Mouse (Mus musculus): ENCODE data around the gene Dusp13. TPM values are rescaled to one million over a fixed set of nuclear protein-coding genes. Genes with fewer than 3 reads are reported as not detected.

The Dusp13 gene
- polyA plus RNA-seq (2015; fragmentation: Nextera tagmentation; extraction: Ambion mirVana) = 0.14 and 0.17 TPM in 2 replicates

GRCm38 (mm10) chr14:21750881-21751542 lies at the start of gene Dusp13:
Gene Dusp13 (minus strand): TSS chr14:21751181.
- Histone ChIP-seq H3K4me2 (replicated peaks; ENCODE audit: low read depth, low read length) (peak within 1 kb of the TSS; percentile 71), H3K4me3 (ENCODE audit: low read length) (peak within 1 kb of the TSS; percentile 96), H3K9ac (replicated peaks; ENCODE audit: low read length) (peak within 1 kb of the TSS; percentile 92), H3K9me3 (ENCODE audit: low read length) (no peaks in the 10 kb centered on the region), H3K27me3 (ENCODE audit: insufficient read depth, low read length) (no peaks in the 10 kb centered on the region), H3K36me3 (ENCODE audit: insufficient read depth, low read length) (no peaks in the 10 kb centered on the region), H3K27ac (ENCODE audit: low read length) (peak within 1 kb of the TSS; percentile 78), H3K4me1 (ENCODE audit: insufficient read depth, low read length) (peaks cover 15% of the 10 kb centered on the region)
- peak; percentile 80 for ATAC-seq (ENCODE audit: low FRiP score, low TSS enrichment)
- 0% methylated on average over 26 of the region's 26 CpGs for WGBS

DNA sequence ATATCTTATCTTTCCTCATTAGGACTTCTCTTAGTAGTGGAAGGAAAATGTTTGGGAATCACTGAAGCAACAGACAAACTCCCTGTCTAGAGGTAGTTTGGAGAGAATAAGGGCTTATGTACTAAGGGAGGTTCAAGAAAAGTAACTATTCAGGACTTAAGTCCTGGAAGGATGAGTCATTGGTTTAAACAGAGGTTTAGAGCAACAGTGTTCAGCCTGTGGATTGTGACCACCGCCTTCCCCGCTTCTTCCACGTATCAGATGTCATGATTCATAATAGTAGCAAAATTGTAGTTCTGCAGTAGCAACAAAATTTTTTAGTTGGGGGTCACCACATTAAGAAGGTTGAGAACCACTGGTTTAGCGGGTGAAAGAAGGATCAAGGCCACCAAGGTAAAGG lies 49.7 kb upstream of the Dusp13 start:
- WGBS = 91% methylated on average over 4 of the region's 4 CpGs
- ATAC-seq (ENCODE audit: low FRiP score, low TSS enrichment) = no peak
- Histone ChIP-seq H3K9ac (replicated peaks; ENCODE audit: low read length) (no peak overlapping the region), H3K4me1 (ENCODE audit: insufficient read depth, low read length) (no peaks in the 10 kb centered on the region), H3K4me2 (replicated peaks; ENCODE audit: low read depth, low read length) (no peak overlapping the region), H3K4me3 (ENCODE audit: low read length) (no peak overlapping the region), H3K27me3 (ENCODE audit: insufficient read depth, low read length) (no peaks in the 10 kb centered on the region), H3K9me3 (ENCODE audit: low read length) (no peaks in the 10 kb centered on the region), H3K36me3 (ENCODE audit: insufficient read depth, low read length) (peaks cover 13% of the 10 kb centered on the region), H3K27ac (ENCODE audit: low read length) (no peak overlapping the region)

DNA sequence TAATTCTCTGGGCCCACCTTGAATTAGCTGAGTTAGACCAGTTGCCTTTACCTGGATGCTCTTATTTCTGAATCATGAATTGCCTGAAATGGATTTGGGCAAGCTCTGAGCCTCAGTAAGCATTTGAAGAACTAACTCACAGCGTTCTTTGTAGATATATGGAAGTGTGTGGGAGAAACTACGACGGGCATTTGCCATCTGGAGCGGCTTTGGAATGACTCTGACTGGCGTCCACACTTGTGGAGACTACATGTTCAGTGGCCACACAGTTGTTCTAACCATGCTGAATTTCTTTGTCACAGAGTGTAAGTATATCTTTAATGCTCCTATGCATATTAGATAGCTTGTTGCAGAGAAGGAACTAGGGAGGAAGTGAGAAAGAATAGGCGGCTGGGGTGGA lies 41.3 kb upstream of the Dusp13 start:
- H3K4me1 ChIP-seq (ENCODE audit: insufficient read depth, low read length) = peaks cover 5% of the 10 kb centered on the region; the same call in 1 of the 2 replicates
- H3K4me2 ChIP-seq (replicated peaks; ENCODE audit: low read depth, low read length) = no peak overlapping the region
- H3K4me3 ChIP-seq (ENCODE audit: low read length) = no peak overlapping the region
- no peaks in the 10 kb centered on the region for H3K27me3 ChIP-seq (ENCODE audit: insufficient read depth, low read length)
- ATAC-seq (ENCODE audit: low FRiP score, low TSS enrichment) = no peak
- H3K27ac ChIP-seq (ENCODE audit: low read length) = no peak overlapping the region
- no peaks in the 10 kb centered on the region for H3K9me3 ChIP-seq (ENCODE audit: low read length)
- no peak overlapping the region for H3K9ac ChIP-seq (replicated peaks; ENCODE audit: low read length)
- H3K36me3 ChIP-seq (ENCODE audit: insufficient read depth, low read length) = peaks cover 8% of the 10 kb centered on the region
- 92% methylated on average over 6 of the region's 6 CpGs for WGBS

- Histone ChIP-seq H3K9me3 (ENCODE audit: low read length) (no peaks in the 10 kb centered on the region), H3K4me2 (replicated peaks; ENCODE audit: low read depth, low read length) (no peak overlapping the region), H3K27ac (ENCODE audit: low read length) (no peak overlapping the region), H3K9ac (replicated peaks; ENCODE audit: low read length) (no peak overlapping the region), H3K36me3 (ENCODE audit: insufficient read depth, low read length) (peaks cover 8% of the 10 kb centered on the region), H3K4me3 (ENCODE audit: low read length) (no peak overlapping the region), H3K4me1 (ENCODE audit: insufficient read depth, low read length) (peaks cover 5% of the 10 kb centered on the region; the same call in 1 of the 2 replicates), H3K27me3 (ENCODE audit: insufficient read depth, low read length) (no peaks in the 10 kb centered on the region)
- 90% methylated on average over 4 of the region's 4 CpGs for WGBS
- no peak for ATAC-seq (ENCODE audit: low FRiP score, low TSS enrichment)
These were observed 40.7 kb upstream of the Dusp13 start for GRCm38 (mm10) chr14:21791722-21792121.

GRCm38 (mm10) chr14:21790585-21791251 lies 39.7 kb upstream of the Dusp13 start:
- no peak overlapping the region; the same call in 1 of the 2 replicates for H3K27ac ChIP-seq (ENCODE audit: low read length)
- no peak overlapping the region for H3K9ac ChIP-seq (replicated peaks; ENCODE audit: low read length)
- H3K9me3 ChIP-seq (ENCODE audit: low read length) = no peaks in the 10 kb centered on the region
- 79% methylated on average over 9 of the region's 9 CpGs for WGBS
- no peak overlapping the region for H3K4me3 ChIP-seq (ENCODE audit: low read length)
- H3K4me1 ChIP-seq (ENCODE audit: insufficient read depth, low read length) = peaks cover 5% of the 10 kb centered on the region; the same call in 1 of the 2 replicates
- no peaks in the 10 kb centered on the region for H3K27me3 ChIP-seq (ENCODE audit: insufficient read depth, low read length)
- no peak overlapping the region for H3K4me2 ChIP-seq (replicated peaks; ENCODE audit: low read depth, low read length)
- no peak for ATAC-seq (ENCODE audit: low FRiP score, low TSS enrichment)
- H3K36me3 ChIP-seq (ENCODE audit: insufficient read depth, low read length) = peaks cover 8% of the 10 kb centered on the region

GRCm38 (mm10) chr14:21788121-21788520 lies 37.1 kb upstream of the Dusp13 start:
- Histone ChIP-seq H3K4me2 (replicated peaks; ENCODE audit: low read depth, low read length) (no peak overlapping the region), H3K36me3 (ENCODE audit: insufficient read depth, low read length) (peaks cover 19% of the 10 kb centered on the region), H3K27me3 (ENCODE audit: insufficient read depth, low read length) (no peaks in the 10 kb centered on the region), H3K9me3 (ENCODE audit: low read length) (no peaks in the 10 kb centered on the region), H3K27ac (ENCODE audit: low read length) (peak overlapping the region; percentile 8; the same call in 1 of the 2 replicates), H3K4me3 (ENCODE audit: low read length) (no peak overlapping the region), H3K9ac (replicated peaks; ENCODE audit: low read length) (no peak overlapping the region), H3K4me1 (ENCODE audit: insufficient read depth, low read length) (0 out of 2 replicates have a peak, but pooled peaks cover 3% of the 10 kb centered on the region)
- no peak for ATAC-seq (ENCODE audit: low FRiP score, low TSS enrichment)
- 86% methylated on average over 5 of the region's 5 CpGs for WGBS

DNA sequence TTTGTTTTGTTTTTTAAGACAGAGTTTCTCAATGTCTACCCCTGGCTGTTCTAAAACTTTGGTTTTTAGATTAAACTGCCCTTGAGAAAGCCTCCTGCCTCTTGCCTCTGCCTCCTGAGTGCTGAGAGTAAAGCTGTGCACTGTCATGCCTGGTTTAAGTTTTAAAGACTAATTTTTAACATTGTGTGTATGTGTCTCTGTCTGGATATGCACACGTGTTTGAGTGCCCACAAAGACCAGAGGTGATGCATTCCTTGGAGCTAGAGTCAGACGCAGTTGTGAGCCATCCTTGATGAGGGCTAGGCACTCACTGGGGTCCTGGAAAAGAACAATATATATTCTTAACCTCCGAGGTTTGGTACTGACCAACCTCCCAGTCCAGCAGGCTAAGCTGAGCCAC lies 36.4 kb upstream of the Dusp13 start:
- no peak overlapping the region for H3K4me3 ChIP-seq (ENCODE audit: low read length)
- no peak overlapping the region for H3K9ac ChIP-seq (replicated peaks; ENCODE audit: low read length)
- ATAC-seq (ENCODE audit: low FRiP score, low TSS enrichment) = peak; percentile 71
- H3K4me2 ChIP-seq (replicated peaks; ENCODE audit: low read depth, low read length) = no peak overlapping the region
- H3K36me3 ChIP-seq (ENCODE audit: insufficient read depth, low read length) = peaks cover 14% of the 10 kb centered on the region
- no peaks in the 10 kb centered on the region for H3K9me3 ChIP-seq (ENCODE audit: low read length)
- H3K27me3 ChIP-seq (ENCODE audit: insufficient read depth, low read length) = no peaks in the 10 kb centered on the region
- 66% methylated on average over 3 of the region's 3 CpGs for WGBS
- H3K27ac ChIP-seq (ENCODE audit: low read length) = 0 out of 2 replicates have a peak overlapping the region, but pooled peaks have one; percentile 20
- 0 out of 2 replicates have a peak, but pooled peaks cover 3% of the 10 kb centered on the region for H3K4me1 ChIP-seq (ENCODE audit: insufficient read depth, low read length)

DNA sequence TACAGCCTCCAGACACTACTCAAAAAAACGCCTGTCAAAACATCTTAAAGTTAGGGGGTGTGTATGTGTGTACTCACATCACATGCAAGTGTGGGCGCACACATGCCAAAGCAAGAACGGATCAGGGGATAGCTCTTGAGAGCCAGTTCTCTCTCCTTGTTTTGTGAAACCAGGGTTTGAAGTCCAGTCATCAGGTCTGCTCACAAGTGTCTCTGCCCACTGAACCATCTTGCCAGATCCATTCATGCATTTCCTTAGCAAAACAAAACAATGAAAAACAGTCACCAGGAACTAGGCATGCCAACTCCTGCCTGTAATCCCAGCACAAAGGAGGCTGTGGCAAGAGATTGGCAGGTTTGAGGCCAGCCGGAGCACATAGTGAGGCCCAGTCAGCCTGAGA lies 35.5 kb upstream of the Dusp13 start:
- peaks cover 11% of the 10 kb centered on the region for H3K36me3 ChIP-seq (ENCODE audit: insufficient read depth, low read length)
- H3K4me1 ChIP-seq (ENCODE audit: insufficient read depth, low read length) = 0 out of 2 replicates have a peak, but pooled peaks cover 3% of the 10 kb centered on the region
- 0 out of 2 replicates have a peak, but pooled peaks have one; percentile 67 for ATAC-seq (ENCODE audit: low FRiP score, low TSS enrichment)
- no peaks in the 10 kb centered on the region for H3K27me3 ChIP-seq (ENCODE audit: insufficient read depth, low read length)
- no peak overlapping the region for H3K4me3 ChIP-seq (ENCODE audit: low read length)
- H3K27ac ChIP-seq (ENCODE audit: low read length) = peak overlapping the region; percentile 69; the same call in 1 of the 2 replicates
- no peak overlapping the region for H3K9ac ChIP-seq (replicated peaks; ENCODE audit: low read length)
- 83% methylated on average over 4 of the region's 4 CpGs for WGBS
- H3K9me3 ChIP-seq (ENCODE audit: low read length) = no peaks in the 10 kb centered on the region
- no peak overlapping the region for H3K4me2 ChIP-seq (replicated peaks; ENCODE audit: low read depth, low read length)

GRCm38 (mm10) chr14:21776201-21776600 lies 25.2 kb upstream of the Dusp13 start:
- peaks cover 31% of the 10 kb centered on the region for H3K36me3 ChIP-seq (ENCODE audit: insufficient read depth, low read length)
- no peaks in the 10 kb centered on the region for H3K4me1 ChIP-seq (ENCODE audit: insufficient read depth, low read length)
- H3K27me3 ChIP-seq (ENCODE audit: insufficient read depth, low read length) = no peaks in the 10 kb centered on the region
- no peak overlapping the region for H3K27ac ChIP-seq (ENCODE audit: low read length)
- WGBS = 95% methylated on average over 4 of the region's 4 CpGs
- ATAC-seq (ENCODE audit: low FRiP score, low TSS enrichment) = no peak
- no peak overlapping the region for H3K9ac ChIP-seq (replicated peaks; ENCODE audit: low read length)
- 0 out of 2 replicates have a peak, but pooled peaks cover 2% of the 10 kb centered on the region for H3K9me3 ChIP-seq (ENCODE audit: low read length)
- H3K4me2 ChIP-seq (replicated peaks; ENCODE audit: low read depth, low read length) = no peak overlapping the region
- no peak overlapping the region for H3K4me3 ChIP-seq (ENCODE audit: low read length)

GRCm38 (mm10) chr14:21773946-21774345 lies 23.0 kb upstream of the Dusp13 start:
- no peak overlapping the region for H3K4me3 ChIP-seq (ENCODE audit: low read length)
- H3K27me3 ChIP-seq (ENCODE audit: insufficient read depth, low read length) = no peaks in the 10 kb centered on the region
- H3K9ac ChIP-seq (replicated peaks; ENCODE audit: low read length) = no peak overlapping the region
- H3K36me3 ChIP-seq (ENCODE audit: insufficient read depth, low read length) = peaks cover 16% of the 10 kb centered on the region
- 56% methylated on average over 2 of the region's 2 CpGs for WGBS
- no peaks in the 10 kb centered on the region for H3K4me1 ChIP-seq (ENCODE audit: insufficient read depth, low read length)
- H3K9me3 ChIP-seq (ENCODE audit: low read length) = 0 out of 2 replicates have a peak, but pooled peaks cover 2% of the 10 kb centered on the region
- ATAC-seq (ENCODE audit: low FRiP score, low TSS enrichment) = no peak
- no peak overlapping the region for H3K4me2 ChIP-seq (replicated peaks; ENCODE audit: low read depth, low read length)
- H3K27ac ChIP-seq (ENCODE audit: low read length) = no peak overlapping the region

All from kidney, embryonic 16.5 days (tissue).